Mouse (Mus musculus) neutrophil, adult 65 days (primary cell): ENCODE data around the gene Mid2. TPM values are rescaled to one million over a fixed set of nuclear protein-coding genes. Genes with fewer than 3 reads are reported as not detected.

ENCODE experiments used
- total RNA-seq: library from RNA; stranded (reverse); gene quantifications from 2 replicates; pipeline ENCODE4 v1.2.4, GENCODE M21; 2023

Mid2 gene
- total RNA-seq, result 0.11 TPM in 1 of 2 replicates, not detected in the other

DNA sequence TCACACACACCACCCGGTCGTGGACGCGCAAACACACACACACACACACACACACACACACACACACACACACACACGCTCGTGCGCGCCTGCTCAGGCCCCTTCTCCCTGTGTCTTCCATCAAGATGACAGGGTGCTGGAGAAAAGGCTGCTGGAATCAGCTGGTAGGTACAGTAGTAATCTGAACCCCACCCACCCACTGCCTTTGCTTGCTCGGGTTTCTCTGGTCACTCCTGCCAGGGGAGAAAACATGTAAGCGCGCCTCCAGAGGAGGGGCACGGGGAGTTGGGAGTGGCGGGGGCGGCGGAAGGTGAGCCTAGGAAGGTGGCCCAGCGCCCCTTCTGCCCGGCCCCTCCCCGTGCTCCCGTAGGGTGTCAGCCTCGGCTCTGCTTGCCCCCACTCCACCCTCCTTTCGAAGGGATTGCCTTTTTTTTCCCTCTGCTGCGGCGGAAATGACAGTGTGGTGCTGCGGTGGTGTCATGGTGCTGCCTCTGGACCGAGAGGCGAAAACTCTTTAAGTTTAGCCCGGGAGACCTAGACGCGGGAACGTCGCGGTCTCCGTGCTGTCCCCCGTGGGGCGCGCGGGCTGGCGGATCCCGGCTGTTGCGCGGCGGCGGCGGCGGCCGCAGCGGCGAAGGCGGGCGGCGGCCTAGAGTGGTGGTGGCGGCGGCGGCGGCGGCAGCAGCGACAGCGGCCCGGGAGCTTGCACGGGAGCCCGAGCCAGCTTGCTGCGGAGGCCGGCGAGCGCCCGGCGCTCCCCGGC lies at the start of gene Mid2:
Mid2 (plus strand) TSS at position 121 of the 763 bp plus-strand sequence.

DNA sequence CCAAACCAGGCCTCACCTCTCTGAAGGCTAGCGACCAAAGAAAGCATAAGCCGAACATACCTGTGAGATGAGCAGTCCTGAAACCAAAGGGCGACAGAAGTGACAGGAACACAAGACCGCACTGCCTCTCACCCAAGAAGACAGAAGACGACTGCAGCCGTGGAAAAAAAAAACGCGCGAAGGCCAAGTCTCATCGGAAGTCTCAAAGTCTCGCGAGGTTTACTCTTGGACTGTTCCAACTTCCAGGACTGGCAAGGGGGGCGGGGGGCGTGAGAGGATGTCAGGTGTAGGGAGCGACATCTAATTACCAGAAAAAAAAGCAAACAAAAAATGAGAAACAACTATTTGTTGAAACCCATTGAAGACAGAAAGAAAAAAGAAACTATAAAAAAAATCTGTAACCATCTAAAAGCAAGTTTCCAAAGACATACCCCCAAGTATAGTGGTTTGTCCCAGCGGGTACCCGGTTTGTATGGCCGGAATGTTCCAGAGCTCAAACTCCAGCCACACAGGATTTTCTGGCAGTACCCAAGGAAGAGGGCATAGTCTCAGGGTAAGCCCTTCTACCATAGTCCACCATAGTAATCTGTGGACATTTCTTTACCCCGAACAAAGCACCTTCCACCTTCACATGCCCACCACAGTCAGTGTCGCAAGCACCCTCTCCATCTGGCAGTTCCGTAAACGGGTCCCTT lies 149.1 kb downstream of the Mid2 start, which contains the start of gene Tex13b:
Tex13b (minus strand) TSS at position 122 of the 695 bp plus-strand sequence.

Other genes starting within 250 kb of the Mid2 start
- 11.1 and 12.3 TPM in 2 replicates for gene Prps1, start 208.0 kb upstream of the Mid2 start, total RNA-seq
- 517 and 525 TPM in 2 replicates for gene Tsc22d3, start 63.9 kb upstream of the Mid2 start, total RNA-seq
- not detected in 2 replicates for gene Tex13b, start 148.8 kb downstream of the Mid2 start, total RNA-seq
- gene Vsig1, start 243.0 kb downstream of the Mid2 start, total RNA-seq, result not detected in 2 replicates